Mouse (Mus musculus): ENCODE results near the gene Sec24b.

The Sec24b gene

DNA sequence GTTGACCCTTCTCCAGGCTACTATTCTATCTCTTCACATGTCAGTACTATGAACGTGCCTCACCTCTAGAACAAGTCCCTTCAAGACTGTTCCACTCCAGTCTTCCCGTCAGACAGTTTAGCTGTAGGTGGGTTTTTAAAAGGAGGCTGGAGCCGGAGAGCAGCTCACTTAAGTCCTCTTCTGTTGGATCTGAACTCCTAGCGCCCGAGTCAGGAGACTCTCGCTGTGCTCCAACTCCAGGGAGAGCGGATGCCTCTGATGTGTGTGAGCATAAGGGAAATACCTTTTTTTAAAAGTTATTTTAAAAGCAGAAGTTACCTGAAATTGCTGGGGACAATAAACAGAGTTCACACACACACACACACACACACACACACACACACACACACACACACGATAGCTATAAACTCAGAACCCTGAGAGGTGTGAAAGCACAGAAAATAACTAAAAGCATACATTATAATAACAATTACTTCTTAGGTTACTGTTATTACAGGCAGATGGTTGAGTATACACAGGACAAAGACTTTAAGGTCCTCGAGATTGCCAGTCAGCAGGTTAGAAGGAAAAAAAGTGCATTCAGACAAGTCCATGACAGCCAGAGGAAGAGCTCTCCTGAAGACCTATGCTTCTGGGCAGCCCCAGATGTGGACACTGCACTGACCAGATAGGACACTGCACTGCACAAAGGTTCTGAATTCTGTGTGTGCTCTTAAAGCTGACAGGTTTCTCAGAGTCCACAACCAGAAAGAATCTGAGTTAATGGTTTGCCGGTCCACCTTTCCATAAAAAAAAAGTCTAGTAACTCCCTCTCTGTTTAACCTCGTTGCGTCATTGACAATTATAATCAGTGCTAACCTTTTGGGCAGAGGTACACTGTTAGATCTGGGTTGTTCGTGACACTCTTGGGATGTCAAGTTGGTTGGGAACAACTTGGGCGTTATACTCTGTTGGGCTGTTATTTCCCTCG lies 5.7 kb downstream of the Sec24b start:
- no peak for DNase-seq (ENCODE audit: low spot score)

GRCm38 (mm10) chr3:130054587-130054986 lies 6.8 kb downstream of the Sec24b start:
- no peak for DNase-seq (ENCODE audit: low spot score)

- no peak for DNase-seq (ENCODE audit: low spot score)
Measured at GRCm38 (mm10) chr3:130053340-130054066, 7.8 kb downstream of the Sec24b start.

- DNase-seq (ENCODE audit: low spot score) = no peak
Measured at GRCm38 (mm10) chr3:130052541-130053298, 8.6 kb downstream of the Sec24b start.

GRCm38 (mm10) chr3:130052116-130052515 lies 9.2 kb downstream of the Sec24b start:
- DNase-seq (ENCODE audit: low spot score) = no peak

DNA sequence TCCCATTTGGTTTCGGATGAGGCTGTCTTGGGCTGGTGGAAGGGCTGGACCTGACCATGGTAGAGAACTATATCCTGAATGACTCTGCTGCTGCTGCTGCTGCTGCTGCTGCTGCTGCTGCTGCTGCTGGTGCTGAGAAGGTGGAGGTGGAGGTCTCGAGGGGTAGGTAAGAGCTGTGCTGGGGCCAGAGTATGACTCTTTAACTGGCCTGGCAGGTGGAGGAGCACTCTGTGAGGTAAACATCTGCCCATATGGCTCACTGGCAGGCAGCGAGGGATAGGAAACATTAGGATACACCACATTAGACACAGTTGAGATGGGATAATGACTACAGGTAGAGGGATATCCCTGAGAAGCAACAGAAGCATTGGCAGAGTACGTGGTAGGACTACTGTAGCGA lies 20.6 kb downstream of the Sec24b start:
- DNase-seq (ENCODE audit: low spot score) = no peak

DNA sequence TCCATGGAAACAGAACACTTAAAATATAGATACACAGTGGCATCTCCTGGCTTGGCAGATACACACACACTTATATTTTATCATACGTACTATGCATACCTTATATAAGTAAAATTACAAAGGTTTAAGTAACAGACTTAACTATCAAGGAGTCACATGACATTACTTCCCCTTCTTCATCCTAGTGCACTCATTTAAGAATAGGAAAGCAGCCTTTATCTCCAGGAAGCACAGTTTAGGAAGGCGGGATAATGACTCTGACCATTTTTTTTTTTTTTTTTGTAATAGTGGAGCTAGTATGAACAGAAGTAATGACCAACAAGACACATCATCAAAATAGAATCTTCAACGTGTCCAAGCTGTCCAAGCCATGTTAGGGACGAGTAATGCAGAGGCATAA lies 21.3 kb downstream of the Sec24b start:
- no peak for DNase-seq (ENCODE audit: low spot score)

DNA sequence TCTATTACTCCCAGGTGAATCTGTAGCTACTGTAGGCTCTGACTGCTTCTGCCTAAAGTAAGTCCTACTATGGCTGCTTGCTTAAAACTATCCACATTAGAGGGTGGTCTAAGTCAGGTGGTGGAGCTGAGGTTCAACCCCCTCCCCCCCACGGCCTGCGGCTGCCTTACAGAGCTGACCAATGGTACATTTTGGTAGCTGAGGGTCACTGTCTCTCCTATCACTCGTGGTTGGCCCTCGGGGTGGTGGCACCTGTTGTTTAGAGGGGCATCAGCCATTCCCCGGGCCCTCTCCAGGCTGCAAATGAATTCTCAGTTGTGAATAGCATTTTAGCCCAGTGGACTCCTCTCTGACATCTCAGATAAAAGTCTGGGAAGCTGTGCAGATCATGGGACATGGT lies 32.6 kb downstream of the Sec24b start:
- DNase-seq (ENCODE audit: low spot score) = no peak

GRCm38 (mm10) chr3:130026181-130026580 lies 35.2 kb downstream of the Sec24b start:
- no peak for DNase-seq (ENCODE audit: low spot score)

DNA sequence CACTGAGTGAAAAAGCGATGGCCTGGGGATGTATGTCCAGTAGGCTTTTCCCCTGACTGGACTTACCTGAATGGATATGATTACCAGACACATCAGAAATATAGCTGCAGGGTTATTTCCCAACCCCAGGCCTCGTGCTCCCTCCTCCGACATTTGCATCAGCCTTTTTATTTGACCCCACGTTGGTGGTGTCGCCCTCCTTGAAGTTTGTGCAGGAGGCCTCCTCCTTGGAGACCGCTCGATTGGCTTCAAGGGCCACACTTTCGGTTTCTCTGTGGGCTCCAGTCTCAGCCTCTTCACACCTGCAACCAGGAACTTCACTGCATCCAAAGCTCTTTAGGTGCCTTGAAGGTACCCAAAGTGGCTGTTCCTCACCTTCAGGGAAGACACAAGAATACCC lies 35.8 kb downstream of the Sec24b start:
- DNase-seq (ENCODE audit: low spot score) = no peak

DNA sequence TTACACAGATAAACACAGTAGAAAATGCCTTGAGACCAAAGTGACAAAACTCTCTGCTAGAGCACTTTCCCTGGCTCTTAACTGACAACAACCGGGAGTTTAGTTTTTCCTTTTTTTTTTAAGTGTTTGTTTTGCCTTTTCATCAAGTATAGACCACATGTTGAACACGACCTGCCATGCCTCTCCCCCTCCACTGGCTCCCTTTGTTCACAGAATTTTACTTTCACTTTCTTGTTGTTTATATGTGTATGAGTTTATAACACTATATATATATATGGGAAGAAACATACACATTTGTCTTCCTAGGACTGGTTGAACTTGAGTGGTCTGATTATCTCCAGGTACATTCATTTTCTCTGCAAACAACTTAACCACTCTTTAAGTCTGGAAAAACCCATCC lies 48.4 kb downstream of the Sec24b start:
- no peak for DNase-seq (ENCODE audit: low spot score)

- no peak for DNase-seq (ENCODE audit: low spot score)
Measured at GRCm38 (mm10) chr3:130011236-130011635, 50.1 kb downstream of the Sec24b start.

GRCm38 (mm10) chr3:130006141-130006540 lies 55.2 kb downstream of the Sec24b start:
- DNase-seq (ENCODE audit: low spot score) = no peak

DNA sequence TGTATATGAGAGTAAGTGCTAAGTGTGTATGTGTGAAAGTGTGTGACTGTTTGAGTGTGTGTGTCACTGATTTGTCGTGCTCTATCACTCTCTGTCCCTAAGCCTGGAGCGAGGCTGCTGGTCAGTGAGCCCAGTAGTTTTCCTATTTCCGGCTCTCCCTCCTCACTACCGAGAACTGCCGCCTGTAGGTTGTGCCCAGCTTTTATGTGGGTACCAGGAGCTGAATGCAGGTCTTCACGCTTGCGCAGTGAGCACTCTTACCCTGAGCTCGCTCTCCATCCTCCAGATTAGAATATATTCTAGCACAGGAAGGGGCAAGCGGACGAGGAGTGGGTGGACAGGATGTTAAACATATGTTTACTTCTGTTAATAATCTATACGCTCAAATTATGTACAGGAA lies 60.4 kb downstream of the Sec24b start:
- no peak for DNase-seq (ENCODE audit: low spot score)

GRCm38 (mm10) chr3:129998526-129998925 lies 62.8 kb downstream of the Sec24b start:
- no peak for DNase-seq (ENCODE audit: low spot score)

GRCm38 (mm10) chr3:129998001-129998400 lies 63.4 kb downstream of the Sec24b start:
- no peak for DNase-seq (ENCODE audit: low spot score)

DNA sequence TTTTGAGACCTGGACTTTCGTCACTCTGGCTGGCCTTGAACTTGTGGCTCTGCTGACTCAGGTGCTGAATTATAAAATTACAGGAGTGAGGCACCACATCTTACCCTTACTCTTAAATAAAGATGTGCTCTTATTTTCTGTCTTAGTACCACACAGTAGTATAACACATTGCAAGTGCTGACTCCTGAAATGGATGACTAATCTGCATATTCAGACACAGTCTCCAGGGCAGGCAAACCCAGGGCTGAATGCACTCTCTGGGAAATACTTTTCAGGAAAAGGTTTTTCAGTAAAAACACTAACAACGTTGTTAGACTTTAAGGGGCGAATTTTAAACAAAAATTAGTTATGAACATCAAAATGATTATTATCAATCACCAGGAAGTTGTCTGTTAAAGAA lies 64.0 kb downstream of the Sec24b start:
- DNase-seq (ENCODE audit: low spot score) = no peak

DNA sequence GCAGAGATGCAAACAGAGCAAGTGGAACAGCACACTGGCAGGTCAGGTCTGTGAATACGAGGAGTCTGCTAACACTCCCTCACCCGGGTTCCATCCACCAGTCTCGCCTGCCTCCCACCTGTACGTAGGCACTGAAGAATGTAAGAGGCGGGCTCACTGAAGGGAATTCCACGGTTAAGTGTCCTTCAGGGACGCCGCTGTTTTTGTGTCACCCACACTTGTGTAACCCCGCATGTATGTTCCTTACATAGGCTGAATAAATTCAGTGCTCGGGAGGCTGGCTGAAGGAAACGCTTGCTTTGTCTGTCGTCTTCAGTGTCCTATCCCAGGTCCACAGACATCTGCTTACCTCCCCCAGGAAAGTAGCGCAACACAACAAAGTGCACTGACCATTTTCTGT lies 74.1 kb downstream of the Sec24b start:
- DNase-seq (ENCODE audit: low spot score) = no peak

GRCm38 (mm10) chr3:129985335-129985734 lies 76.0 kb downstream of the Sec24b start:
- DNase-seq (ENCODE audit: low spot score) = no peak

- no peak for DNase-seq (ENCODE audit: low spot score)
Measured at GRCm38 (mm10) chr3:129984797-129985196, 76.6 kb downstream of the Sec24b start.

DNA sequence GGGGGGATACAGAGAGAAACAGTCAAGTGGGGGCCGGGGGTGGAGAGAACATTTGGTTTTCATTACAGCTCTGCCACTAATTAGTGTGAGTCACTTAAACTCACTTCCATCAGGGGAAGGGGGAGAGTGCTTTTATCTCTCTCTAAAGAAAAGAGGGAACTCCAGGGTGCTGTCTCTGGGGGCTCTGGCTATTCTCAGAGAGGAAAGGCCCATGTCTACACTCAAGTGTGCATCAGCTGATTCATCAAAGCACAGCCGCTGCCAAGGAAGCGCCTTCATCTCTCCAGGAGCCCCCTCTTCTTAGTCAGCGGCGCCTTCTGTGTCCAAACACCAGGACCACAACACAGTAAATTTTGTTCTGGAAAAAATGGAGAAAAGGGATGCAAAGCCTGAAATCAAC lies 79.1 kb downstream of the Sec24b start:
- DNase-seq (ENCODE audit: low spot score) = no peak

GRCm38 (mm10) chr3:129981756-129982155 lies 79.6 kb downstream of the Sec24b start:
- no peak for DNase-seq (ENCODE audit: low spot score)

DNA sequence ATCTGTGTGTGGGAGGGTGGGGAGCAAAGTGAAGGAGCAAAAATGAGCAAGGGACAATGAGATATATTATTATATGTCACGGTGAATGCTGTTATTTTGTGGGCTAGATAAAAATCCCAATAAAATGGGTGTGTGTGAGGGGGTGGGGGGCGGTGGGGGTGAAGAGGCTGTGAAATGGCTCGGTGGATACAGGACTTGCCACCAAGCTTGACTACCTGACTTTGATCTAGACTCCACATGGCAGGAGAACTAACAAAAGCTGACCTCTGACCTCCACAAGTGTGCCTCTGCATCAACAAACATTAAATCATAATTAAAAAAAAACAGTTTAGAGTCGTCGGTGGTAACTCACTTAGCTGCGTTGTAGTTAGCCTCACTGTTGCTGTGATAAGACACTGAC lies 81.8 kb downstream of the Sec24b start:
- no peak for DNase-seq (ENCODE audit: low spot score)

Data from T-cell, adult 2 months (primary cell).